In the genomic region with DNA sequence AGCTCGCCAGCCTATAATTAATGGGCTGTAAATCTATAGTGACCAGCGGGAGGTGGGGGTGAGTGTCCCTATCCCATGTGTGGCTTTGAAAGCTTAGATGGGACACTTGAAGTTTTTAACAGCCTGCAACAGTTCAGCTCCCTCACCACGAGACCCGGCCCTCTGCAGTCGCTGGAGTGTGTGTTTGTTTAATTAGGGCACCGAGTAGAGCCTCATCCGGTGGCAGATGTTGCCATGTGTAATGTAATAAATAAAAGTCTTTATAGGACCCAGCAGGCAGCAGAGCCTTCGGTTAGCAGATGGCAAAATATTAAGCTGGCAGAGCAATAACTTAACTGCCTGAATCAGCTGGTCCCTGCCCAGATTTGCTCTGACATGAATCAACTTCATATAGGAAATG, we compare ENCODE assay signal across 15 mouse cellular contexts.
DNase-seq lines count a peak whose midpoint lies in the region; ATAC-seq lines count a peak whose summit lies in the region.
"Had no signal": no experiment of that assay in that cellular context is flagged by ENCODE, and none has a peak within 500 bp of the region (broad histone marks: within the 10 kb centered on the region; RNA-seq: fewer than 3 reads in every experiment).

No protein-coding gene starts in this region.

- H3K9me3 ChIP-seq in hindbrain, embryonic 12.5 days (replicated peaks) = no peaks in the 10 kb centered on the region
- H3K9me3 ChIP-seq in hindbrain, embryonic 10.5 days = no peaks in the 10 kb centered on the region
- no peaks in the 10 kb centered on the region for H3K9me3 ChIP-seq in midbrain, embryonic 13.5 days
- no peaks in the 10 kb centered on the region for H3K9me3 ChIP-seq in midbrain, embryonic 11.5 days (ENCODE audit: control insufficient read depth, low read length)
- no peaks in the 10 kb centered on the region for H3K9me3 ChIP-seq in hindbrain, embryonic 16.5 days (ENCODE audit: control insufficient read depth, low read length)
- H3K9me3 ChIP-seq in heart, embryonic 11.5 days (replicated peaks; ENCODE audit: control insufficient read depth, low read length) = no peaks in the 10 kb centered on the region
- H3K9me3 ChIP-seq: heart, embryonic 12.5 days; limb, embryonic 15.5 days; lung, embryonic 15.5 days; megakaryocyte, embryonic 14.5 days had no signal

- H3K4me3 ChIP-seq in hindbrain, embryonic 12.5 days = no peak overlapping the region
- no peak overlapping the region for H3K4me3 ChIP-seq in hindbrain, embryonic 10.5 days
- no peak overlapping the region for H3K4me3 ChIP-seq in midbrain, embryonic 13.5 days (replicated peaks)
- no peak overlapping the region for H3K4me3 ChIP-seq in midbrain, embryonic 11.5 days (ENCODE audit: low read depth, low read length)
- no peak overlapping the region for H3K4me3 ChIP-seq in hindbrain, embryonic 16.5 days (ENCODE audit: low read length)
- no peak overlapping the region for H3K4me3 ChIP-seq in heart, embryonic 11.5 days (ENCODE audit: low read depth, low read length)
- H3K4me3 ChIP-seq: heart, embryonic 12.5 days; limb, embryonic 15.5 days; lung, embryonic 15.5 days; megakaryocyte, embryonic 14.5 days had no signal

- peak overlapping the region; percentile 23; the same call in 1 of the 2 replicates for H3K27ac ChIP-seq in hindbrain, embryonic 12.5 days
- H3K27ac ChIP-seq in hindbrain, embryonic 10.5 days = no peak overlapping the region
- no peak overlapping the region for H3K27ac ChIP-seq in midbrain, embryonic 13.5 days
- H3K27ac ChIP-seq in midbrain, embryonic 11.5 days (ENCODE audit: low read depth, low read length) = no peak overlapping the region
- H3K27ac ChIP-seq in hindbrain, embryonic 16.5 days (ENCODE audit: low read depth, low read length) = no peak overlapping the region
- H3K27ac ChIP-seq in heart, embryonic 11.5 days (ENCODE audit: low read depth, low read length) = no peak overlapping the region
- H3K27ac ChIP-seq: limb, embryonic 15.5 days; lung, embryonic 15.5 days had no signal

- H3K4me1 ChIP-seq in hindbrain, embryonic 12.5 days = 0 out of 2 replicates have a peak, but pooled peaks cover 7% of the 10 kb centered on the region
- H3K4me1 ChIP-seq in hindbrain, embryonic 10.5 days (replicated peaks) = no peaks in the 10 kb centered on the region
- 0 out of 2 replicates have a peak, but pooled peaks cover 4% of the 10 kb centered on the region for H3K4me1 ChIP-seq in midbrain, embryonic 13.5 days (replicated peaks)
- H3K4me1 ChIP-seq in midbrain, embryonic 11.5 days (ENCODE audit: control insufficient read depth, insufficient read depth, low read length) = no peaks in the 10 kb centered on the region
- H3K4me1 ChIP-seq in hindbrain, embryonic 16.5 days (ENCODE audit: control insufficient read depth, insufficient read depth, low read depth, low read length) = peaks cover 12% of the 10 kb centered on the region
- no peaks in the 10 kb centered on the region for H3K4me1 ChIP-seq in heart, embryonic 11.5 days (ENCODE audit: control insufficient read depth, insufficient read depth, low read length)
- H3K4me1 ChIP-seq: heart, embryonic 12.5 days; lung, embryonic 15.5 days; megakaryocyte, embryonic 14.5 days had no signal

- H3K9ac ChIP-seq in hindbrain, embryonic 12.5 days = no peak overlapping the region
- H3K9ac ChIP-seq in midbrain, embryonic 13.5 days (replicated peaks) = no peak overlapping the region
- no peak overlapping the region for H3K9ac ChIP-seq in midbrain, embryonic 11.5 days (ENCODE audit: low read length)
- H3K9ac ChIP-seq in hindbrain, embryonic 16.5 days (ENCODE audit: low read depth, low read length) = no peak overlapping the region
- no peak overlapping the region for H3K9ac ChIP-seq in heart, embryonic 11.5 days (ENCODE audit: low read depth, low read length)
- H3K9ac ChIP-seq: heart, embryonic 12.5 days; limb, embryonic 15.5 days; lung, embryonic 15.5 days had no signal

- H3K36me3 ChIP-seq in hindbrain, embryonic 12.5 days = no peaks in the 10 kb centered on the region
- H3K36me3 ChIP-seq in hindbrain, embryonic 10.5 days = no peaks in the 10 kb centered on the region
- H3K36me3 ChIP-seq in midbrain, embryonic 13.5 days = no peaks in the 10 kb centered on the region
- no peaks in the 10 kb centered on the region for H3K36me3 ChIP-seq in midbrain, embryonic 11.5 days (ENCODE audit: control insufficient read depth, insufficient read depth, low read length)
- no peaks in the 10 kb centered on the region for H3K36me3 ChIP-seq in hindbrain, embryonic 16.5 days (ENCODE audit: control insufficient read depth, insufficient read depth, low read length)
- no peaks in the 10 kb centered on the region for H3K36me3 ChIP-seq in heart, embryonic 11.5 days (ENCODE audit: control insufficient read depth, insufficient read depth, low read length)
- H3K36me3 ChIP-seq: heart, embryonic 12.5 days; limb, embryonic 15.5 days; lung, embryonic 15.5 days had no signal

- no peak for ATAC-seq in hindbrain, embryonic 12.5 days (ENCODE audit: low FRiP score)
- ATAC-seq in midbrain, embryonic 13.5 days = 0 out of 2 replicates have a peak, but pooled peaks have one; percentile 27
- ATAC-seq in midbrain, embryonic 11.5 days (ENCODE audit: low FRiP score) = no peak
- peak; percentile 91 for ATAC-seq in hindbrain, embryonic 16.5 days
- no peak for ATAC-seq in heart, embryonic 11.5 days (replicated peaks; ENCODE audit: insufficient number of reproducible peaks, low FRiP score, low TSS enrichment)

- H3K27me3 ChIP-seq in hindbrain, embryonic 12.5 days = no peaks in the 10 kb centered on the region
- H3K27me3 ChIP-seq in hindbrain, embryonic 10.5 days (ENCODE audit: insufficient read depth, poor library complexity, severe bottlenecking) = no peaks in the 10 kb centered on the region
- no peaks in the 10 kb centered on the region for H3K27me3 ChIP-seq in midbrain, embryonic 13.5 days
- no peaks in the 10 kb centered on the region for H3K27me3 ChIP-seq in midbrain, embryonic 11.5 days (ENCODE audit: control insufficient read depth, insufficient read depth, low read length)
- H3K27me3 ChIP-seq in hindbrain, embryonic 16.5 days (replicated peaks; ENCODE audit: control insufficient read depth, insufficient read depth, low read length) = no peaks in the 10 kb centered on the region
- H3K27me3 ChIP-seq in heart, embryonic 11.5 days (ENCODE audit: control insufficient read depth, insufficient read depth, low read length) = no peaks in the 10 kb centered on the region
- H3K27me3 ChIP-seq: heart, embryonic 12.5 days; limb, embryonic 15.5 days; lung, embryonic 15.5 days; megakaryocyte, embryonic 14.5 days had no signal

- no peak for DNase-seq in hindbrain, embryonic 10.5 days (ENCODE audit: low spot score)
- DNase-seq in midbrain, embryonic 11.5 days (ENCODE audit: low spot score, missing footprints) = no peak
- DNase-seq in retina, embryonic 14.5 days (ENCODE audit: low spot score) = peak; percentile 48
- DNase-seq in right cerebral cortex, postnatal 4 days = no peak
- DNase-seq: cerebellum, adult 8-10 months; gastrocnemius, postnatal 10 days; right cerebral cortex, postnatal 14 days had no signal

- 45% methylated on average over 8 of the region's 8 CpGs for WGBS in hindbrain, embryonic 12.5 days
- 67% methylated on average over 8 of the region's 8 CpGs for WGBS in hindbrain, embryonic 10.5 days
- WGBS in midbrain, embryonic 13.5 days = 62% methylated on average over 8 of the region's 8 CpGs
- 71% methylated on average over 8 of the region's 8 CpGs for WGBS in midbrain, embryonic 11.5 days
- 31% methylated on average over 8 of the region's 8 CpGs for WGBS in hindbrain, embryonic 16.5 days
- 64% methylated on average over 8 of the region's 8 CpGs for WGBS in heart, embryonic 11.5 days (ENCODE audit: insufficient replicate concordance)

- H3K4me2 ChIP-seq in hindbrain, embryonic 12.5 days (replicated peaks) = no peak overlapping the region
- no peak overlapping the region for H3K4me2 ChIP-seq in midbrain, embryonic 13.5 days (replicated peaks)
- H3K4me2 ChIP-seq in midbrain, embryonic 11.5 days = no peak overlapping the region
- no peak overlapping the region for H3K4me2 ChIP-seq in hindbrain, embryonic 16.5 days (ENCODE audit: low read length)
- H3K4me2 ChIP-seq in heart, embryonic 11.5 days = no peak overlapping the region
- H3K4me2 ChIP-seq: heart, embryonic 12.5 days; limb, embryonic 15.5 days; lung, embryonic 15.5 days had no signal

Comparison
In these comparisons a context has a peak if more than half of its experiments do, and no peak if none do; other contexts are left out.
1. ATAC-seq: peak in midbrain, embryonic 13.5 days (single experiment) and hindbrain, embryonic 16.5 days (single experiment); none in hindbrain, embryonic 12.5 days (single experiment), midbrain, embryonic 11.5 days (single experiment) and heart, embryonic 11.5 days (single experiment).